1 mouse cellular context compared by ENCODE assay signal in genomic region chr17:24151382-24151781, GRCm38 (mm10).
A peak's percentile ranks its signal among the peaks of the same experiment; 100 is the strongest.
TF ChIP-seq lines count a peak whose summit lies in the region.

No protein-coding gene starts in this region.

TF ChIP-seq in CH12.LX, 34 proteins besides CTCF, POLR2A, EP300 and RAD21:
- TF ChIP-seq ZNF384 (IDR thresholded peaks at IDR 0.05; ENCODE audit: low read depth, low read length) (peak; percentile 50; the same call in 1 of the 2 replicates), POLR2AphosphoS2 (IDR thresholded peaks at IDR 0.05; ENCODE audit: low read depth, low read length) (no peak)
